Mouse (Mus musculus) forebrain, embryonic 15.5 days (tissue): ENCODE data around the gene Serpina3c. TPM values are rescaled to one million over a fixed set of nuclear protein-coding genes. Genes with fewer than 3 reads are reported as not detected.

Experiments used
- ATAC-seq: fragments of 200-750 bp; cut with Nextera tagmentation; replicated peaks from 2 replicates; pipeline ENCODE4 v1.8.0; 2017; ENCODE audit warnings: mild to moderate bottlenecking, moderate TSS enrichment, moderate library complexity
- H3K27ac ChIP-seq: fragments of 300-500 bp; sonication (generic); replicated peaks from 2 replicates; pipeline ENCODE4 v1.5.1; 2015; ENCODE audit warnings: mild to moderate bottlenecking, inconsistent platforms
- H3K27me3 ChIP-seq: fragments of 300-500 bp; sonication (generic); 2 replicates; pipeline ENCODE4 v1.6.1; 2015; ENCODE audit warnings: inconsistent platforms
- H3K36me3 ChIP-seq: fragments of 300-500 bp; sonication (generic); 2 replicates; pipeline ENCODE4 v1.6.1; 2015; ENCODE audit warnings: mild to moderate bottlenecking, inconsistent platforms
- H3K4me1 ChIP-seq: fragments of 300-500 bp; sonication (generic); 2 replicates; pipeline ENCODE4 v1.6.1; 2015; ENCODE audit warnings: inconsistent platforms
- H3K4me2 ChIP-seq: fragments of 300-500 bp; sonication (generic); replicated peaks from 2 replicates; pipeline ENCODE4 v1.6.1; 2015; ENCODE audit warnings: mild to moderate bottlenecking, inconsistent platforms
- H3K4me3 ChIP-seq: fragments of 300-500 bp; sonication (generic); 2 replicates; pipeline ENCODE4 v1.5.1; 2015; ENCODE audit warnings: mild to moderate bottlenecking, inconsistent platforms
- H3K9ac ChIP-seq: fragments of 300-500 bp; sonication (generic); replicated peaks from 2 replicates; pipeline ENCODE4 v1.6.1; 2015; ENCODE audit warnings: mild to moderate bottlenecking, inconsistent platforms
- H3K9me3 ChIP-seq: fragments of 300-500 bp; sonication (generic); 2 replicates; pipeline ENCODE4 v1.6.1; 2016; ENCODE audit warnings: inconsistent platforms
- WGBS: fragments of 180-500 bp; shearing (Covaris S2); methylation state at CpG from one replicate; pipeline ENCODE4 v1.1.7; 2015; ENCODE audit warnings: mixed read lengths; 5-methylcytosine and 5-hydroxymethylcytosine counted together
- polyA plus RNA-seq: library from polyadenylated mRNA; unstranded; fragments of >200 nt; fragmentation: Nextera tagmentation; extraction: Ambion mirVana; gene quantifications from 2 replicates; pipeline ENCODE4 v1.2.1, GENCODE M21; 2015

The Serpina3c gene
- polyA plus RNA-seq, 1 experiment from 2014 or later: not detected

DNA sequence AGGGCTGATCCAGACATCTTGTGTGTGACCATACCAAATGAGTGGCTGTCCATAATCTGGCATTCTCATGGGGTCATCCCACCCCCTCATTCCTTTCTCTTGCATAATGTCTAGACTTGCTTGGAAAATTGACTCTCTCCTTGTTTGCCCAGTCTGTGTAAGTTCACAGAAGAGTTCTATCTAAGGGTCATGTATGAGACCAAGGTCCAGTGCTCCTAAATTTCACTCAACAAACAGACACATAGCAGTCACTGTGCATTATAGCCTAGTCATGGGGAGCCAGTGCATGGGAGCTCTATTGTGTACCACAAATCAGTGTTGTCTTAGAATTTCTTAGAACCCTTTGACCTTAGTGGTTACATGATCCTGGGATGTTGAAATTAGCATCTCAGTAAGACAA is 46.8 kb downstream of the Serpina3c start:
- no peak for ATAC-seq
- H3K4me3 ChIP-seq: no peak overlapping the region
- no peak overlapping the region for H3K27ac ChIP-seq
- no peak overlapping the region for H3K9ac ChIP-seq
- no peaks in the 10 kb centered on the region for H3K27me3 ChIP-seq
- H3K36me3 ChIP-seq: no peaks in the 10 kb centered on the region
- H3K9me3 ChIP-seq: no peaks in the 10 kb centered on the region
- H3K4me2 ChIP-seq: no peak overlapping the region
- no peaks in the 10 kb centered on the region for H3K4me1 ChIP-seq

DNA sequence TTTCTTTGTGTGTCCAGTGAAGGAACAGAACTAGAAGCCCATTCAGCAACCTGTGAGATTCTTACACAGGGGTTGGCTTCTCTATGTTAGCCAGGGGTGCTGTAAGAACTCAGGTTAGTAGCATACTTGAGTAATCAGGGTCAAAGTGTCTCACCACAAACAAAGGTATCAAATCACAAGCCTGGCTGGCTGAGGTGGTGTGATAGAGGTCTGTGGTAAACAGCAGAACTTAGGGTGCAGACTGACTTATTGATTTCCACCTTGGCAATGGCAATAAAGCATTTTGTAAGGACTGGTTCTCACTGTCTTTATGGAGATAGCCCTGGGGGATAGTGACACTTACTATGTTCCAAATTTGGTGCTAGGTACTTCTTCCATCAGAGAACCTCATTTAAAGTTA is 47.8 kb downstream of the Serpina3c start:
- H3K4me2 ChIP-seq: no peak overlapping the region
- H3K9me3 ChIP-seq: no peaks in the 10 kb centered on the region
- no peak overlapping the region for H3K4me3 ChIP-seq
- H3K27me3 ChIP-seq: no peaks in the 10 kb centered on the region
- no peaks in the 10 kb centered on the region for H3K4me1 ChIP-seq
- no peaks in the 10 kb centered on the region for H3K36me3 ChIP-seq
- ATAC-seq: no peak
- no peak overlapping the region for H3K9ac ChIP-seq
- H3K27ac ChIP-seq: no peak overlapping the region

DNA sequence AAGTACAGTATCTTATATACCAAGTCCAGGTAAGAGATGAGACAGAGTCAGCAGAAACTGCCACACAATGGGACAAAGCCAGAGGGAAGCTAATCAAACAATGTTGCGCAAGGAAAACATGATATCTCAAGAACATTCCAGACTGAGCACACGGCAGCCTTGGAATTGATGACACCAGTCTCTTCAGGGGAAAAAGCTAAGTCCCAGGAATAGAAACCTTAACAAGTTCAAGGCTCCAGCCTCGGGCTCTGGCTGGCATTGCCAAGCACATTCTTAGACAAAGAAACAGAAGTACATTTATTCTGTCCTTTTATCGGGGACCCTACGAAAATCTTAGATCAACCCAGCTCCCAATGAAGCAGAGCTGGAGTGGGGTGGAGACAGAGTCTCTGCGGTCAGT is 52.9 kb downstream of the Serpina3c start, which contains the start of gene Serpina5:
TSS of gene Serpina5 (plus strand) at position 346 of the 400 bp plus-strand sequence.
- ATAC-seq: no peak
- H3K36me3 ChIP-seq: no peaks in the 10 kb centered on the region
- WGBS: 93% methylated on average over 6 of the region's 6 CpGs
- H3K4me3 ChIP-seq: no peak within 1 kb of the TSS
- H3K9me3 ChIP-seq: no peaks in the 10 kb centered on the region
- H3K27ac ChIP-seq: no peak within 1 kb of the TSS
- no peak within 1 kb of the TSS for H3K4me2 ChIP-seq
- H3K27me3 ChIP-seq: no peaks in the 10 kb centered on the region
- H3K9ac ChIP-seq: no peak within 1 kb of the TSS
- no peaks in the 10 kb centered on the region for H3K4me1 ChIP-seq

Other genes with a start within 250 kb of the Serpina3c start
- 0.82 TPM in 1 of 2 replicates, not detected in the other for gene Serpina1c, start 249.0 kb downstream of the Serpina3c start, polyA plus RNA-seq
- 1.5 TPM in 1 of 2 replicates, not detected in the other for gene Serpina1e, start 194.9 kb downstream of the Serpina3c start, polyA plus RNA-seq
- not detected in 2 replicates for gene Serpina11, start 163.9 kb downstream of the Serpina3c start, polyA plus RNA-seq
- gene Serpina9, start 140.1 kb downstream of the Serpina3c start, polyA plus RNA-seq: not detected in 2 replicates
- not detected in 2 replicates for gene Serpina12, start 109.4 kb downstream of the Serpina3c start, polyA plus RNA-seq
- gene Serpina5, start 52.8 kb downstream of the Serpina3c start, polyA plus RNA-seq: not detected in 2 replicates
- gene Serpina3a, start 41.1 kb downstream of the Serpina3c start, polyA plus RNA-seq: not detected in 2 replicates
- not detected in 2 replicates for gene Serpina3b, start 25.9 kb downstream of the Serpina3c start, polyA plus RNA-seq
- 0.08 and 0.13 TPM in 2 replicates for gene Serpina3f, start 60.7 kb upstream of the Serpina3c start, polyA plus RNA-seq
- 0.64 TPM in 1 of 2 replicates, not detected in the other for gene Serpina3g, start 82.4 kb upstream of the Serpina3c start, polyA plus RNA-seq
- not detected in 2 replicates for gene Serpina3i, start 109.3 kb upstream of the Serpina3c start, polyA plus RNA-seq
- gene Serpina3j, start 160.7 kb upstream of the Serpina3c start, polyA plus RNA-seq: not detected in 2 replicates
- not detected in 2 replicates for gene Serpina3k, start 184.6 kb upstream of the Serpina3c start, polyA plus RNA-seq
- not detected in 2 replicates for gene Serpina3m, start 184.6 kb upstream of the Serpina3c start, polyA plus RNA-seq